Mouse (Mus musculus) small intestine, adult 2 months (tissue): ENCODE measurements around the gene Ptn.

ENCODE experiments used
- CTCF ChIP-seq: fragments of 200-500 bp; IDR thresholded peaks from 2 replicates; pipeline ENCODE4 v1.5.1; 2012; ENCODE audit warnings: low read depth, mild to moderate bottlenecking, control low read depth, inconsistent platforms, low read length, moderate library complexity, mixed read lengths; ENCODE audit not compliant: insufficient replicate concordance, insufficient read length; ENCODE audit errors: extremely low read depth
- POLR2A ChIP-seq: fragments of 200-500 bp; IDR thresholded peaks from 2 replicates; pipeline ENCODE4 v1.6.1; 2012; ENCODE audit warnings: low read depth, mild to moderate bottlenecking, control low read depth, inconsistent platforms, low read length, moderate library complexity

- TF ChIP-seq POLR2A (no peak), CTCF (no peak)
Observed at GRCm38 (mm10) chr6:36830371-36830925, 20.4 kb upstream of the Ptn start.
